Mouse (Mus musculus): ENCODE data around the gene Sec63.

Gene Sec63

GRCm38 (mm10) chr10:42862806-42863205 is 101.5 kb downstream of the Sec63 start:
- no peak for DNase-seq (ENCODE audit: extremely low read depth, low read depth)

GRCm38 (mm10) chr10:42863621-42864391 is 102.5 kb downstream of the Sec63 start:
- DNase-seq (ENCODE audit: extremely low read depth, low read depth): no peak

GRCm38 (mm10) chr10:42864696-42865095 is 103.4 kb downstream of the Sec63 start:
- DNase-seq (ENCODE audit: extremely low read depth, low read depth): no peak

- no peak for DNase-seq (ENCODE audit: extremely low read depth, low read depth)
Measured at GRCm38 (mm10) chr10:42868416-42868815, 107.1 kb downstream of the Sec63 start.

GRCm38 (mm10) chr10:42869467-42869866 is 108.2 kb downstream of the Sec63 start:
- DNase-seq (ENCODE audit: extremely low read depth, low read depth): no peak

- no peak for DNase-seq (ENCODE audit: extremely low read depth, low read depth)
Measured at GRCm38 (mm10) chr10:42872269-42873010, 111.1 kb downstream of the Sec63 start.

GRCm38 (mm10) chr10:42873077-42873595 is 111.8 kb downstream of the Sec63 start:
- no peak for DNase-seq (ENCODE audit: extremely low read depth, low read depth)

GRCm38 (mm10) chr10:42876172-42876571 is 114.9 kb downstream of the Sec63 start:
- no peak for DNase-seq (ENCODE audit: extremely low read depth, low read depth)

- DNase-seq (ENCODE audit: extremely low read depth, low read depth): no peak
Measured at GRCm38 (mm10) chr10:42879269-42879681, 118.0 kb downstream of the Sec63 start.

- DNase-seq (ENCODE audit: extremely low read depth, low read depth): no peak
Measured at GRCm38 (mm10) chr10:42879682-42880081, 118.4 kb downstream of the Sec63 start.

Data from MEL-GATA-1-ER (cell line).